Mouse (Mus musculus) liver, adult (tissue): ENCODE measurements around the gene Sppl2b.

Source experiments
- GATA4 ChIP-seq: IDR thresholded peaks from 2 replicates; pipeline ENCODE4 v1.6.1; 2014; ENCODE audit warnings: mild to moderate bottlenecking, low read length; ENCODE audit not compliant: insufficient replicate concordance

Gene Sppl2b

GRCm38 (mm10) chr10:80913364-80914011 lies 58.4 kb downstream of the Sppl2b start:
- TF ChIP-seq GATA4, result no peak

- TF ChIP-seq GATA4, result no peak
These were observed 59.2 kb downstream of the Sppl2b start for GRCm38 (mm10) chr10:80914253-80914656.

DNA sequence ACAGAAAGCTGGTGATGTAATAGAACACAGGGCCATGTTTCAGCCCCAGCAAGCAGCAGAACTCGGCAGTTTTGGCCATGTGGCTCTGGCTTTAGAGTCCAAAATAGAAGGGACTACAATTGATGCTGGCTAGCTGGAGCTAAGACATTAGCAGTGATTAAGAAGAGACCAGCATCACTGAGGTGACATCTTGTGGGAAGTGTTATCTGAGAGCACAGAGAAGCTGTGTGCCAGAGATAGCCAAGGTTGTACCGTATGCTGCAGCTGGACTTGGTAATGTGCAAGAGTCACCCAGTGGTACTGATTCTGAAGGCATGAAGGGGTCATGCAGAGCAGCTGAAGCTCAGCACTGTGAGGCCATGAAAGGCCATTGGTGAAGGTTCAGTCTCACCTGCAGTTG lies 60.2 kb downstream of the Sppl2b start:
- no peak for TF ChIP-seq GATA4

DNA sequence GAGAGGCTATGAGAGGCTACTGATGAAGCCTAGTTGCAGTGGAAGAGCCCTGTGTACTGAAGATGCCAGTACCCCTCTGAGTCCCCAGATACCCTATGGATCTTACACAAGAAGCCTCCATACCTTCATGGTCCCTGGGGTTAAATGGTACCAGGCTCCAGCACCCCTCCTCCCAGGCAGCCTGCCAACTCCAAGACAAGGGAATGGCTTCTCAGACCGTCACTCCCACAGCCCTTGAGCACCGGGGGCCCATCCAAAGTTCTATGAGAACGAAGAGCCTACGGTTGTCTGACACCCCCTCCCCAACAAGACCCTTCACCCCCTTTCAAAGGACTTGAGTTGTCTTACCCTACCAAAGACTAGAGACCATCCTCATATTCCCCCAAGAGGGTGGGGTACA lies 60.7 kb downstream of the Sppl2b start:
- TF ChIP-seq GATA4, result no peak

DNA sequence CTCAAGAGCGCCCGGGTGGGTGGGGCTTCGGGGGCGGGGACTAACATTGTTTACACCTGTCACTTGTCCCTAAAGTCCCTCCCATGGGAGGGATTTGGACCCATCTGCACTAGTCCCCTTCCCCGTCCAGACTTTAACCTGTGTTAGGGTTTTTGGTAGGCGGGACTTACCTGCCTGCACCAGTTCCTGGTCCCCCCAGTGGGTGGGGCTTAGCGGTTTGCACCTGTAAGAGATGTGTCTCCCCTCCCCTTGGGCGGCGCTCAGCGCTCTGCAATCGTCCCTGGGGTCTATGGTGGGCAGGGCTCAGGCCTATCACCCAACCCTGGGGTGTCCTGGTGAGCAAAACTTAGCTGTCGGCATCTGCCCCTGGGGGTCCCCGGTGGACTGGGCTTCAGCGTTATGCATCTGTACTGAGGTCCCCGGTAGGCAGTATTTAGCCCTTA lies 62.3 kb downstream of the Sppl2b start:
- no peak for TF ChIP-seq GATA4

- TF ChIP-seq GATA4, result no peak
These were observed 62.8 kb downstream of the Sppl2b start, which contains the start of gene Lmnb2 for GRCm38 (mm10) chr10:80917779-80918434. Gene Lmnb2, minus strand, starts transcription at chr10:80918245.
